Mouse (Mus musculus) embryonic facial prominence, embryonic 11.5 days (tissue): Measurements from ENCODE around the gene Hvcn1. TPM values are rescaled to one million over a fixed set of nuclear protein-coding genes. Genes with fewer than 3 reads are reported as not detected.

Source experiments
- ATAC-seq: fragments of 200-750 bp; cut with Nextera tagmentation; replicated peaks from 2 replicates; pipeline ENCODE4 v1.8.0; 2017; ENCODE audit warnings: low read depth; ENCODE audit not compliant: insufficient number of reproducible peaks, low FRiP score, low TSS enrichment
- DNase-seq: peaks from one replicate; pipeline ENCODE4 v3.0.0-alpha.2; 2015; ENCODE audit warnings: low spot score
- H3K27ac ChIP-seq: fragments of 300-500 bp; sonication (generic); replicated peaks from 2 replicates; pipeline ENCODE4 v1.5.1; 2014; ENCODE audit warnings: mild to moderate bottlenecking, low read depth, low read length, control low read depth
- H3K27me3 ChIP-seq: fragments of 300-500 bp; sonication (generic); 2 replicates; pipeline ENCODE4 v1.6.1; 2014; ENCODE audit warnings: mild to moderate bottlenecking, low read length, moderate library complexity, mixed read lengths; ENCODE audit not compliant: control insufficient read depth, insufficient read depth
- H3K36me3 ChIP-seq: fragments of 300-500 bp; sonication (generic); replicated peaks from 2 replicates; pipeline ENCODE4 v1.6.1; 2014; ENCODE audit warnings: low read depth, mild to moderate bottlenecking, low read length, moderate library complexity, mixed read lengths; ENCODE audit not compliant: control insufficient read depth, insufficient read depth
- H3K4me1 ChIP-seq: fragments of 300-500 bp; sonication (generic); 2 replicates; pipeline ENCODE4 v1.6.1; 2014; ENCODE audit warnings: low read length, mixed read lengths; ENCODE audit not compliant: control insufficient read depth, insufficient read depth
- H3K4me2 ChIP-seq: fragments of 300-500 bp; sonication (generic); 2 replicates; pipeline ENCODE4 v1.6.1; 2014; ENCODE audit warnings: low read depth, mild to moderate bottlenecking, control low read depth, low read length, moderate library complexity
- H3K4me3 ChIP-seq: fragments of 300-500 bp; sonication (generic); 2 replicates; pipeline ENCODE4 v1.5.1; 2014; ENCODE audit warnings: low read depth, low read length, control low read depth
- H3K9ac ChIP-seq: fragments of 300-500 bp; sonication (generic); replicated peaks from 2 replicates; pipeline ENCODE4 v1.6.1; 2014; ENCODE audit warnings: mild to moderate bottlenecking, control low read depth, low read length
- H3K9me3 ChIP-seq: fragments of 300-500 bp; sonication (generic); replicated peaks from 2 replicates; pipeline ENCODE4 v1.6.1; 2016; ENCODE audit warnings: mild to moderate bottlenecking, low read length, inconsistent platforms, mixed read lengths; ENCODE audit not compliant: control insufficient read depth
- whole genome bisulfite sequencing: fragments of 180-500 bp; shearing (Covaris S2); extraction: QIAGEN DNeasy Blood & Tissue Kit; methylation state at CpG from one replicate; pipeline ENCODE4 v1.1.7; 2014; 5-methylcytosine and 5-hydroxymethylcytosine counted together
- polyA plus RNA-seq: library from polyadenylated mRNA; unstranded; fragments of >200 nt; fragmentation: Nextera tagmentation; extraction: Ambion mirVana; gene quantifications from 2 replicates; pipeline ENCODE4 v1.2.1, GENCODE M21; 2014

Hvcn1 gene
- polyA plus RNA-seq, 1 experiment from 2014 or later = 10.8 TPM

GRCm38 (mm10) chr5:122291149-122291548 is 84.5 kb downstream of the Hvcn1 start:
- Histone ChIP-seq H3K9ac (no peak overlapping the region), H3K4me2 (no peak overlapping the region), H3K27me3 (no peaks in the 10 kb centered on the region), H3K4me1 (no peaks in the 10 kb centered on the region), H3K4me3 (no peak overlapping the region), H3K36me3 (no peaks in the 10 kb centered on the region), H3K9me3 (no peaks in the 10 kb centered on the region), H3K27ac (no peak overlapping the region)
- ATAC-seq = no peak
- 70% methylated on average over 6 of the region's 6 CpGs for WGBS
- no peak for DNase-seq

Other genes starting within 250 kb of the Hvcn1 start
- 4.5 and 6.2 TPM in 2 replicates for gene Cux2, start 156.7 kb upstream of the Hvcn1 start, polyA plus RNA-seq
- gene Myl2, start 105.9 kb upstream of the Hvcn1 start, polyA plus RNA-seq = 14.5 and 37.6 TPM in 2 replicates
- gene Ccdc63, start 66.0 kb upstream of the Hvcn1 start, polyA plus RNA-seq = not detected in 2 replicates
- 307 and 311 TPM in 2 replicates for gene Ppp1cc, start 48.5 kb upstream of the Hvcn1 start, polyA plus RNA-seq
- gene Tctn1, start 57.7 kb downstream of the Hvcn1 start, polyA plus RNA-seq = 3.3 and 3.5 TPM in 2 replicates
- gene Pptc7, start 77.6 kb downstream of the Hvcn1 start, polyA plus RNA-seq = 8.3 and 9.0 TPM in 2 replicates
- 9.1 and 10.7 TPM in 2 replicates for gene Rad9b, start 147.4 kb downstream of the Hvcn1 start, polyA plus RNA-seq
- gene Vps29, start 147.6 kb downstream of the Hvcn1 start, polyA plus RNA-seq = 194 and 196 TPM in 2 replicates
- gene Gpn3, start 165.1 kb downstream of the Hvcn1 start, polyA plus RNA-seq = 78.0 and 81.9 TPM in 2 replicates
- gene Fam216a, start 165.6 kb downstream of the Hvcn1 start, polyA plus RNA-seq = 107 TPM in 2 replicates
- gene Arpc3, start 185.1 kb downstream of the Hvcn1 start, polyA plus RNA-seq = 54.1 and 62.3 TPM in 2 replicates
- gene Anapc7, start 214.9 kb downstream of the Hvcn1 start, polyA plus RNA-seq = 30.3 and 34.1 TPM in 2 replicates